Mouse (Mus musculus) liver, embryonic 11.5 days (tissue): ENCODE measurements around the gene Eif4g1. TPM values are rescaled to one million over a fixed set of nuclear protein-coding genes. Genes with fewer than 3 reads are reported as not detected.

Experiments
- ATAC-seq: fragments of 200-750 bp; cut with Nextera tagmentation; replicated peaks from 2 replicates; pipeline ENCODE4 v1.8.0; 2017; ENCODE audit warnings: moderate number of reproducible peaks, mild to moderate bottlenecking, moderate TSS enrichment, moderate library complexity; ENCODE audit not compliant: low FRiP score
- DNase-seq: peaks from one replicate; pipeline ENCODE4 v3.0.0-alpha.2; 2017; ENCODE audit warnings: low spot score
- H3K27ac ChIP-seq: fragments of 300-500 bp; sonication (generic); 2 replicates; pipeline ENCODE4 v1.5.1; 2014; ENCODE audit warnings: mild to moderate bottlenecking, low read depth, low read length, control low read depth
- H3K27me3 ChIP-seq: fragments of 300-500 bp; sonication (generic); replicated peaks from 2 replicates; pipeline ENCODE4 v1.6.1; 2014; ENCODE audit warnings: low read length, mixed read lengths; ENCODE audit not compliant: control insufficient read depth, insufficient read depth
- H3K36me3 ChIP-seq: fragments of 300-500 bp; sonication (generic); 2 replicates; pipeline ENCODE4 v1.6.1; 2014; ENCODE audit warnings: mild to moderate bottlenecking, low read length, moderate library complexity, mixed read lengths; ENCODE audit not compliant: control insufficient read depth, insufficient read depth
- H3K4me1 ChIP-seq: fragments of 300-500 bp; sonication (generic); replicated peaks from 2 replicates; pipeline ENCODE4 v1.6.1; 2014; ENCODE audit warnings: low read length, mixed read lengths; ENCODE audit not compliant: control insufficient read depth, insufficient read depth
- H3K4me2 ChIP-seq: fragments of 300-500 bp; sonication (generic); 2 replicates; pipeline ENCODE4 v1.6.1; 2014; ENCODE audit warnings: mild to moderate bottlenecking, control low read depth, moderate library complexity
- H3K4me3 ChIP-seq: fragments of 300-500 bp; sonication (generic); 2 replicates; pipeline ENCODE4 v1.5.1; 2014; ENCODE audit warnings: low read depth, low read length, control low read depth
- H3K9ac ChIP-seq: fragments of 300-500 bp; sonication (generic); 2 replicates; pipeline ENCODE4 v1.6.1; 2014; ENCODE audit warnings: low read depth, low read length, control low read depth
- H3K9me3 ChIP-seq: fragments of 300-500 bp; sonication (generic); 2 replicates; pipeline ENCODE4 v1.6.1; 2016; ENCODE audit warnings: low read length, inconsistent platforms, mixed read lengths; ENCODE audit not compliant: control insufficient read depth
- WGBS: fragments of 180-500 bp; shearing (Covaris S2); extraction: QIAGEN DNeasy Blood & Tissue Kit; methylation state at CpG from one replicate; pipeline ENCODE4 v1.1.7; 2014; 5-methylcytosine and 5-hydroxymethylcytosine counted together
- polyA plus RNA-seq: library from polyadenylated mRNA; unstranded; fragments of >200 nt; fragmentation: Nextera tagmentation; extraction: Ambion mirVana; gene quantifications from 2 replicates; pipeline ENCODE4 v1.2.1, GENCODE M21; 2014

Eif4g1 gene
- polyA plus RNA-seq, 1 experiment from 2014 or later, result 185 TPM

GRCm38 (mm10) chr16:20699266-20699665 lies 31.2 kb downstream of the Eif4g1 start:
- Histone ChIP-seq H3K9ac (no peak overlapping the region), H3K36me3 (no peaks in the 10 kb centered on the region), H3K27ac (no peak overlapping the region), H3K4me3 (no peak overlapping the region), H3K4me2 (no peak overlapping the region), H3K4me1 (peaks cover 38% of the 10 kb centered on the region), H3K27me3 (peaks cover 15% of the 10 kb centered on the region), H3K9me3 (no peaks in the 10 kb centered on the region)
- 69% methylated on average over 5 of the region's 5 CpGs for WGBS
- ATAC-seq (no peak), DNase-seq (no peak)

- no peak for ATAC-seq
- H3K4me2 ChIP-seq, result no peak overlapping the region
- no peak for DNase-seq
- peaks cover 15% of the 10 kb centered on the region for H3K27me3 ChIP-seq
- H3K27ac ChIP-seq, result no peak overlapping the region
- WGBS, result 65% methylated on average over 5 of the region's 5 CpGs
- H3K36me3 ChIP-seq, result no peaks in the 10 kb centered on the region; the same call in 1 of the 2 replicates
- H3K9ac ChIP-seq, result no peak overlapping the region
- H3K9me3 ChIP-seq, result no peaks in the 10 kb centered on the region
- H3K4me1 ChIP-seq, result peaks cover 45% of the 10 kb centered on the region
- H3K4me3 ChIP-seq, result no peak overlapping the region
Measured at GRCm38 (mm10) chr16:20700036-20700435, 31.9 kb downstream of the Eif4g1 start.

- no peak overlapping the region for H3K9ac ChIP-seq
- 65% methylated on average over 7 of the region's 7 CpGs for WGBS
- H3K4me2 ChIP-seq, result no peak overlapping the region
- DNase-seq (no peak), ATAC-seq (no peak)
- H3K27me3 ChIP-seq, result peaks cover 3% of the 10 kb centered on the region
- no peaks in the 10 kb centered on the region for H3K9me3 ChIP-seq
- no peak overlapping the region for H3K4me3 ChIP-seq
- H3K4me1 ChIP-seq, result peaks cover 47% of the 10 kb centered on the region
- no peak overlapping the region for H3K27ac ChIP-seq
- peaks cover 4% of the 10 kb centered on the region for H3K36me3 ChIP-seq
Measured at GRCm38 (mm10) chr16:20701316-20701715, 33.2 kb downstream of the Eif4g1 start.

GRCm38 (mm10) chr16:20701729-20702521 lies 33.8 kb downstream of the Eif4g1 start:
- ATAC-seq, result no peak
- H3K4me2 ChIP-seq, result peak overlapping the region; percentile 56

GRCm38 (mm10) chr16:20702522-20702893 lies 34.4 kb downstream of the Eif4g1 start:
- ATAC-seq, result peak; percentile 82
- Histone ChIP-seq H3K9ac (no peak overlapping the region), H3K27ac (peak overlapping the region; percentile 91), H3K4me3 (0 out of 2 replicates have a peak overlapping the region, but pooled peaks have one; percentile 21), H3K27me3 (no peaks in the 10 kb centered on the region), H3K4me1 (peaks cover 58% of the 10 kb centered on the region), H3K4me2 (peak overlapping the region; percentile 56), H3K36me3 (peaks cover 4% of the 10 kb centered on the region), H3K9me3 (no peaks in the 10 kb centered on the region)
- 11% methylated on average over 8 of the region's 8 CpGs for WGBS
- peak; percentile 71 for DNase-seq

More at GRCm38 (mm10) chr16:20701729-20702521, 33.8 kb downstream of the Eif4g1 start:
- Histone ChIP-seq H3K9me3 (no peaks in the 10 kb centered on the region), H3K27ac (peak overlapping the region; percentile 91), H3K9ac (0 out of 2 replicates have a peak overlapping the region, but pooled peaks have one; percentile 4), H3K36me3 (peaks cover 4% of the 10 kb centered on the region), H3K27me3 (no peaks in the 10 kb centered on the region), H3K4me1 (peaks cover 53% of the 10 kb centered on the region), H3K4me3 (no peak overlapping the region)
- no peak for DNase-seq
- 45% methylated on average over 12 of the region's 12 CpGs for WGBS

GRCm38 (mm10) chr16:20703071-20703470 lies 35.0 kb downstream of the Eif4g1 start:
- H3K9me3 ChIP-seq, result no peaks in the 10 kb centered on the region
- peak overlapping the region; percentile 21; the same call in 1 of the 2 replicates for H3K4me3 ChIP-seq
- no peaks in the 10 kb centered on the region for H3K27me3 ChIP-seq
- peak overlapping the region; percentile 59 for H3K9ac ChIP-seq
- no peak for ATAC-seq
- H3K4me2 ChIP-seq, result peak overlapping the region; percentile 56
- peak overlapping the region; percentile 91 for H3K27ac ChIP-seq
- no peak for DNase-seq
- peaks cover 7% of the 10 kb centered on the region for H3K36me3 ChIP-seq
- 85% methylated on average over 10 of the region's 10 CpGs for WGBS
- peaks cover 63% of the 10 kb centered on the region for H3K4me1 ChIP-seq

GRCm38 (mm10) chr16:20703699-20704400 lies 35.7 kb downstream of the Eif4g1 start:
- DNase-seq (no peak), ATAC-seq (peak; percentile 76)
- Histone ChIP-seq H3K27me3 (no peaks in the 10 kb centered on the region), H3K27ac (peak overlapping the region; percentile 91), H3K4me1 (peaks cover 63% of the 10 kb centered on the region), H3K4me2 (peak overlapping the region; percentile 56), H3K9me3 (no peaks in the 10 kb centered on the region), H3K36me3 (peaks cover 9% of the 10 kb centered on the region), H3K9ac (peak overlapping the region; percentile 59), H3K4me3 (peak overlapping the region; percentile 21; the same call in 1 of the 2 replicates)
- WGBS, result 64% methylated on average over 6 of the region's 6 CpGs

GRCm38 (mm10) chr16:20705786-20706185 lies 37.7 kb downstream of the Eif4g1 start:
- no peak overlapping the region for H3K4me3 ChIP-seq
- no peaks in the 10 kb centered on the region for H3K27me3 ChIP-seq
- H3K9ac ChIP-seq, result peak overlapping the region; percentile 30; the same call in 1 of the 2 replicates
- no peak for ATAC-seq
- 67% methylated on average over 3 of the region's 3 CpGs for WGBS
- peak overlapping the region; percentile 91 for H3K27ac ChIP-seq
- H3K36me3 ChIP-seq, result peaks cover 14% of the 10 kb centered on the region
- peak overlapping the region; percentile 6; the same call in 1 of the 2 replicates for H3K4me2 ChIP-seq
- no peak for DNase-seq
- H3K4me1 ChIP-seq, result peaks cover 63% of the 10 kb centered on the region
- H3K9me3 ChIP-seq, result no peaks in the 10 kb centered on the region
